Mouse (Mus musculus) MEL (cell line): ENCODE measurements around the gene Cnot2. TPM values are rescaled to one million over a fixed set of nuclear protein-coding genes. Genes with fewer than 3 reads are reported as not detected.

Source experiments
- DNase-seq: peaks from one replicate; pipeline ENCODE4 v3.0.0; 2011; ENCODE audit warnings: low read depth, low spot score
- H3K27ac ChIP-seq: 2 replicates; pipeline ENCODE4 v1.5.1; 2012; ENCODE audit warnings: low read depth, mild to moderate bottlenecking, control low read depth, low read length, moderate library complexity; ENCODE audit not compliant: control insufficient read depth
- H3K27me3 ChIP-seq, 2 experiments: fragments of 150-350 bp in 1 of 2; sonication (generic) in 1 of 2; 2 replicates each; pipeline ENCODE4 v1.6.1; 2012; ENCODE audit warnings: low read length in 2 of 2, mild to moderate bottlenecking in 2 of 2, improper control_type of control experiment in 1 of 2, moderate library complexity in 1 of 2; ENCODE audit not compliant: insufficient read depth in 2 of 2, control insufficient read depth in 1 of 2
- H3K36me3 ChIP-seq, 2 experiments: 2 replicates each; pipeline ENCODE4 v1.6.1; 2012 to 2014; ENCODE audit warnings: low read length in 2 of 2, improper control_type of control experiment in 1 of 2, inconsistent platforms in 1 of 2, mild to moderate bottlenecking in 1 of 2; ENCODE audit not compliant: insufficient read depth in 2 of 2, control insufficient read depth in 1 of 2
- H3K4me1 ChIP-seq, 2 experiments: fragments of 150-350 bp in 1 of 2; sonication (generic) in 1 of 2; 2 replicates each; pipeline ENCODE4 v1.6.1; 2012; ENCODE audit warnings: low read length in 2 of 2, improper control_type of control experiment in 1 of 2, mild to moderate bottlenecking in 1 of 2; ENCODE audit not compliant: insufficient read depth in 2 of 2, control insufficient read depth in 1 of 2
- H3K4me3 ChIP-seq, 2 experiments: fragments of 150-350 bp in 1 of 2; sonication (generic) in 1 of 2; 2 replicates each; pipeline ENCODE4 v1.5.1; 2012; ENCODE audit warnings: low read depth in 2 of 2, low read length in 2 of 2, mild to moderate bottlenecking in 2 of 2, moderate library complexity in 2 of 2, control low read depth in 1 of 2, improper control_type of control experiment in 1 of 2; ENCODE audit not compliant: control insufficient read depth in 1 of 2, insufficient read depth in 1 of 2
- H3K79me2 ChIP-seq: 2 replicates; pipeline ENCODE4 v1.6.1; 2012; ENCODE audit warnings: mild to moderate bottlenecking, low read length, moderate library complexity; ENCODE audit not compliant: control insufficient read depth, poor library complexity, insufficient read depth
- H3K9ac ChIP-seq: 2 replicates; pipeline ENCODE4 v1.6.1; 2012; ENCODE audit warnings: low read depth, mild to moderate bottlenecking, control low read depth, low read length, moderate library complexity; ENCODE audit not compliant: control insufficient read depth, poor library complexity, severe bottlenecking
- H3K9me3 ChIP-seq: fragments of 150-350 bp; sonication (generic); replicated peaks from 2 replicates; pipeline ENCODE4 v1.6.1; 2012; ENCODE audit warnings: mild to moderate bottlenecking, low read length, improper control_type of control experiment, moderate library complexity; ENCODE audit not compliant: insufficient read depth
- CHD1 ChIP-seq: IDR thresholded peaks from 2 replicates; pipeline ENCODE4 v1.6.1; 2012; ENCODE audit warnings: low read depth, mild to moderate bottlenecking, inconsistent platforms, low read length, improper control_type of control experiment
- ETS1 ChIP-seq: IDR thresholded peaks from 2 replicates; pipeline ENCODE4 v1.6.1; 2012; ENCODE audit warnings: low read depth, mild to moderate bottlenecking, inconsistent platforms, low read length, improper control_type of control experiment, moderate library complexity
- JUND ChIP-seq: IDR thresholded peaks from 2 replicates; pipeline ENCODE4 v1.6.1; 2011; ENCODE audit warnings: low read depth, mild to moderate bottlenecking, improper control_type of control experiment, low read length
- MAFK ChIP-seq: IDR thresholded peaks from 2 replicates; pipeline ENCODE4 v1.6.1; 2011; ENCODE audit warnings: low read depth, mild to moderate bottlenecking, low read length, improper control_type of control experiment, borderline replicate concordance
- MAZ ChIP-seq: IDR thresholded peaks from 2 replicates; pipeline ENCODE4 v1.6.1; 2012; ENCODE audit warnings: low read depth, mild to moderate bottlenecking, inconsistent platforms, low read length, improper control_type of control experiment
- MYB ChIP-seq: IDR thresholded peaks from 2 replicates; pipeline ENCODE4 v1.6.1; 2011; ENCODE audit warnings: mild to moderate bottlenecking, low read depth, low read length, improper control_type of control experiment
- NELFE ChIP-seq: IDR thresholded peaks from 2 replicates; pipeline ENCODE4 v1.6.1; 2011; ENCODE audit warnings: low read depth, low read length, improper control_type of control experiment
- NRF1 ChIP-seq: IDR thresholded peaks from 2 replicates; pipeline ENCODE4 v1.6.1; 2014; ENCODE audit warnings: low read depth, mild to moderate bottlenecking, inconsistent platforms, low read length, improper control_type of control experiment, moderate library complexity; ENCODE audit not compliant: poor library complexity, insufficient read depth, severe bottlenecking
- POLR2A ChIP-seq, 2 experiments: IDR thresholded peaks; 2 replicates each; pipeline ENCODE4 v1.6.1; 2011 to 2012; ENCODE audit warnings: low read length in 2 of 2, mild to moderate bottlenecking in 2 of 2, control low read depth in 1 of 2, improper control_type of control experiment in 1 of 2, low read depth in 1 of 2, moderate library complexity in 1 of 2; ENCODE audit not compliant: control insufficient read depth in 1 of 2, insufficient read depth in 1 of 2, poor library complexity in 1 of 2
- RAD21 ChIP-seq: IDR thresholded peaks from 2 replicates; pipeline ENCODE4 v1.6.1; 2011; ENCODE audit warnings: mild to moderate bottlenecking, low read depth, low read length, improper control_type of control experiment
- SMC3 ChIP-seq: IDR thresholded peaks from 2 replicates; pipeline ENCODE4 v1.6.1; 2011; ENCODE audit warnings: low read depth, low read length, improper control_type of control experiment
- TBP ChIP-seq: IDR thresholded peaks from 2 replicates; pipeline ENCODE4 v1.8.0; 2011; ENCODE audit warnings: low read depth, low read length, improper control_type of control experiment
- TCF12 ChIP-seq: IDR thresholded peaks from 2 replicates; pipeline ENCODE4 v1.6.1; 2014; ENCODE audit warnings: low read depth, mild to moderate bottlenecking, inconsistent platforms, low read length, improper control_type of control experiment, moderate library complexity
- ZKSCAN1 ChIP-seq: IDR thresholded peaks from 2 replicates; pipeline ENCODE4 v1.6.1; 2012; ENCODE audit warnings: low read depth, mild to moderate bottlenecking, inconsistent platforms, low read length, improper control_type of control experiment, moderate library complexity
- polyA plus RNA-seq, 2 experiments: library from polyadenylated mRNA; stranded (reverse) in 1 of 2; unstranded in 1 of 2; fragments of >175 nt in 1 of 2; fragments of >200 nt in 1 of 2; gene quantifications; 2 replicates each; pipeline versions ENCODE4 v1.2.1 to v1.2.4; 2012; ENCODE audit warnings: low replicate concordance in 2 of 2, low read depth in 1 of 2; ENCODE audit not compliant: insufficient read length in 2 of 2, insufficient read depth in 1 of 2, missing spikeins in 1 of 2
- total RNA-seq: library from RNA; depleted of rRNA; stranded (reverse); fragments of 300-350 nt; gene quantifications from 2 replicates; pipeline ENCODE4 v1.2.3, GENCODE M21; 2012

The Cnot2 gene
- total and polyA plus RNA-seq, 3 experiments = 84.3 to 554 (median 88.8) TPM

DNA sequence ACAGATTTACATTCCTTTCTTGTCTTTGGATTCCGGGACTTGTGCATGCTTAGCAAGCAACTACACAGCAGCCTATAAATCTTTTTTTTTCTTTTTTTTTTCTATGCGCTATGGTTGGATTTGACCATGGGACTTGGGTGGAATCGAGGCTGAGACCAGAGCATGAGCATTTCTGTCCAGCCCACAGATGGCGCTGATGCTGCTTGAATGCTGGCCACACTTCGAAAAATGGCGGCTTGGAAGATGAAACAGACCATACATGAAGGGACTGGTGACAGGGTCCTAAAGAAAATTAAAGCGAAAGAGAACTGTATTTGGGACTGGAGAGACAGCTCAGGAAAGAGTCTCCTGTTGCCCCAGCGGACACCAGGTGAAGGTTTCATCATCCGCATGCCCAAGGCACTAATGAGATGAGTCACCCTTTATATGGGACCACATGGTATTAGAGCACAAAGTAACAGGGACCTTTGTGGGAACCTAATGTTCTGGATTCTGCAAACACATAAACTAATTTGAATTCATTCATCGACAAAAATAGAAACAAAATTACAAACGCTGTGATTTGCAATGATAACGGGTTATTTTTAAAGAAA lies 117.5 kb downstream of the Cnot2 start (continued):
- no peak for TF ChIP-seq TBP
- TF ChIP-seq ETS1 = no peak
- TF ChIP-seq RAD21 = peak; percentile 39
- TF ChIP-seq JUND = no peak
- no peak for TF ChIP-seq ZKSCAN1
- no peak for TF ChIP-seq MAFK
- TF ChIP-seq POLR2A (IDR thresholded peaks at IDR 0.05; ENCODE audit: control insufficient read depth in 1 of 2, insufficient read depth in 1 of 2, low read depth in 1 of 2, low read length in 2 of 2, poor library complexity in 1 of 2) = no peak
- no peak for TF ChIP-seq MAZ
- no peak for TF ChIP-seq NELFE
- peak; percentile 57 for TF ChIP-seq SMC3

DNA sequence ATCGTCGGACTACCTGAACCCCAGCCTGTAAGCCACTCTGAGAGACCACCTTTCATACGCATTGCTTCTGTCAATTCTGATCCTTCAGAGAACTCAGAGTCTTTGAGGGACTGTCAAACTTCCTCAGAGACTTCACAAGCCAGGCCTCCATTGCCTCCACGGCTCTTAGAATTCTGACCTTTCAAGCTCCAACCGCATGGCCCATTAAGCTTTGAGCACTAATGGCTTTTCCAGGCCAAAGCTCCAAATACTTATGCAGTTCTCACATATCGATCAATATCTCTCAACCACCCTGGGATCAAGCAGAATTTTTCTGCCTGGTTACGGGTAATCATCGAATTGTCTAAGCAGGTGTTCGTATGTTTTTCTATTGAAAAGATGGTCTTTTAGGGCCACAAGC lies 119.9 kb downstream of the Cnot2 start:
- Histone ChIP-seq H3K36me3 (no peaks in the 10 kb centered on the region), H3K4me1 (no peaks in the 10 kb centered on the region), H3K4me3 (no peak overlapping the region), H3K27me3 (no peaks in the 10 kb centered on the region), H3K9me3 (no peaks in the 10 kb centered on the region), H3K9ac (no peak overlapping the region), H3K27ac (no peak overlapping the region), H3K79me2 (no peaks in the 10 kb centered on the region)
- DNase-seq = no peak
- TF ChIP-seq ZKSCAN1 (no peak), CHD1 (no peak), RAD21 (no peak), TCF12 (no peak), MYB (no peak)

DNA sequence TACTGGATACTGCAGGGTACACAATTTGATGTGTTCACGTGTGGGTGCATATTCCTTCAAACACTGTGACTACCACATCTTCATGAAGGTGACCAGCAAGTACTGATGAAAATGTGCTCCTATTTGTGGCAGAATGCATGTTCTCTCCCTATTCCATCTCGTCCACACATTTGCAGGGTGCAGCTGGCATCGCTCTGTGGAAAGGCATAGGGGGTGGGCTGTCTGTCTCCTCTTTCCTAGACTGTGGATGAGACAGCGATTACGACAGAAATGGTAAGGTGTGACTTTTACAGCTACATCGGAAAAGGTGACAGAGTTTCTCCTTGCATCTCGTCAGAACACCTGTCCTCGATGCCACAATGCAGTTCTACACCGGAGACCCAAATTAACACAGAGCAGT lies 122.5 kb downstream of the Cnot2 start:
- no peaks in the 10 kb centered on the region for H3K9me3 ChIP-seq
- no peak overlapping the region for H3K27ac ChIP-seq
- no peak overlapping the region for H3K9ac ChIP-seq
- H3K4me1 ChIP-seq = no peaks in the 10 kb centered on the region
- TF ChIP-seq NRF1 = no peak
- TF ChIP-seq, all 39 proteins: peak for 0
- H3K36me3 ChIP-seq = no peaks in the 10 kb centered on the region
- no peaks in the 10 kb centered on the region for H3K79me2 ChIP-seq
- DNase-seq = no peak
- H3K27me3 ChIP-seq = no peaks in the 10 kb centered on the region
- no peak overlapping the region for H3K4me3 ChIP-seq
